Mouse (Mus musculus) brain, embryonic 14.5 days (tissue): ENCODE measurements at regions not wholly inside any gene's neighbourhood (a gene's known extent, or its start where the extent isn't known, plus 50 kb on each side); places are given as distances from the start of the nearest gene placed in this dataset.

ENCODE experiments used
- CTCF ChIP-seq: fragments of 200-500 bp; IDR thresholded peaks from 2 replicates; pipeline ENCODE4 v1.5.1; 2012; ENCODE audit warnings: inconsistent platforms, mild to moderate bottlenecking, moderate library complexity, borderline replicate concordance; ENCODE audit not compliant: insufficient read depth, insufficient read length; ENCODE audit errors: extremely low read depth
- POLR2A ChIP-seq: fragments of 200-500 bp; IDR thresholded peaks from 2 replicates; pipeline ENCODE4 v1.6.1; 2012; ENCODE audit warnings: mild to moderate bottlenecking, inconsistent platforms, borderline replicate concordance; ENCODE audit not compliant: poor library complexity, insufficient read depth, insufficient read length, severe bottlenecking; ENCODE audit errors: extremely low read depth

- TF ChIP-seq CTCF (no peak), POLR2A (no peak)
Observed at GRCm38 (mm10) chr1:18551211-18551610, 286.3 kb upstream of the Defb41 start.
